ENCODE assay signal across 19 mouse cellular contexts in the genomic region with DNA sequence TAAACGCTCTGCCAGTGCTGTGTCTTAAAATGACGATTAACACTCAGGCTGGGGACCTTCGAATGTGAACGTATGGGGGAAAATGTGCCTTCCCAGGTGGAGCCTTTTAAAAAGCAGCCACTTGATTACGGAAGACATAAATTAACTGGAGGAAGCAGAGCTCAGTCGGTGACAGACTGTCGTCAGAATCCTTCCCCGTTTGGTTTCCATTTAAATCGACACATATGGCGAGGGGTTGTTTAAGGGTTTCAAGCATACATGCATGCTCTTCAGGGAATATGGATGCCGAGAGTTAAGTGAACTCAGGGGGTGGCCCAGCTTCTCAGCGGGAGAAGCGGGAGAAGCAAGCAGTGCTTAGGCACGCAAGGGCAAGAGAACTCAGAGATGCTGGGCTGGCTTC. TPM values are rescaled to one million over a fixed set of nuclear protein-coding genes. Genes with fewer than 3 reads are reported as not detected.
DNase-seq lines count a peak whose midpoint lies in the region; ATAC-seq lines count a peak whose summit lies in the region.
"Had no signal": no experiment of that assay in that cellular context is flagged by ENCODE, and none has a peak within 500 bp of the region (broad histone marks: within the 10 kb centered on the region; RNA-seq: fewer than 3 reads in every experiment).

No protein-coding gene starts in this region.

- H3K9me3 ChIP-seq in forebrain, embryonic 16.5 days (ENCODE audit: control insufficient read depth, low read length), result no peaks in the 10 kb centered on the region
- no peaks in the 10 kb centered on the region for H3K9me3 ChIP-seq in forebrain, embryonic 13.5 days (replicated peaks)
- H3K9me3 ChIP-seq in limb, embryonic 11.5 days (ENCODE audit: control insufficient read depth, low read length), result no peaks in the 10 kb centered on the region
- H3K9me3 ChIP-seq: heart, embryonic 10.5 days; midbrain, embryonic 15.5 days; stomach, embryonic 15.5 days had no signal

- WGBS in forebrain, embryonic 16.5 days, result 35% methylated on average over 14 of the region's 14 CpGs
- WGBS in forebrain, embryonic 13.5 days, result 48% methylated on average over 14 of the region's 14 CpGs
- WGBS in limb, embryonic 11.5 days, result 8% methylated on average over 14 of the region's 14 CpGs

- H3K9ac ChIP-seq in forebrain, embryonic 16.5 days (replicated peaks; ENCODE audit: low read depth, low read length), result no peak overlapping the region
- no peak overlapping the region for H3K9ac ChIP-seq in forebrain, embryonic 13.5 days
- H3K9ac ChIP-seq in limb, embryonic 11.5 days (ENCODE audit: low read length), result no peak overlapping the region
- H3K9ac ChIP-seq: midbrain, embryonic 15.5 days; stomach, embryonic 15.5 days had no signal

- no peak overlapping the region for H3K4me2 ChIP-seq in forebrain, embryonic 16.5 days (ENCODE audit: low read length)
- H3K4me2 ChIP-seq in forebrain, embryonic 13.5 days, result no peak overlapping the region
- H3K4me2 ChIP-seq in limb, embryonic 11.5 days (ENCODE audit: low read depth, severe bottlenecking), result peak overlapping the region; percentile 27
- H3K4me2 ChIP-seq: midbrain, embryonic 15.5 days; stomach, embryonic 15.5 days had no signal

- 0 out of 2 replicates have a peak, but pooled peaks have one; percentile 26 for ATAC-seq in forebrain, embryonic 16.5 days
- no peak for ATAC-seq in forebrain, embryonic 13.5 days
- no peak for ATAC-seq in limb, embryonic 11.5 days (ENCODE audit: insufficient number of reproducible peaks, low FRiP score, low TSS enrichment, low read depth)
- ATAC-seq: activated CD4-positive, CD25-positive, alpha-beta regulatory T cell, adult 4 months; midbrain, embryonic 15.5 days had no signal

- peak overlapping the region; percentile 17; the same call in 1 of the 2 replicates for H3K27ac ChIP-seq in forebrain, embryonic 16.5 days (ENCODE audit: low read length)
- no peak overlapping the region for H3K27ac ChIP-seq in forebrain, embryonic 13.5 days
- no peak overlapping the region for H3K27ac ChIP-seq in limb, embryonic 11.5 days (replicated peaks; ENCODE audit: low read depth, low read length)
- H3K27ac ChIP-seq: heart, embryonic 10.5 days; midbrain, embryonic 15.5 days; stomach, embryonic 15.5 days had no signal

- no peaks in the 10 kb centered on the region for H3K36me3 ChIP-seq in forebrain, embryonic 16.5 days (ENCODE audit: control insufficient read depth, insufficient read depth)
- H3K36me3 ChIP-seq in forebrain, embryonic 13.5 days (ENCODE audit: poor library complexity, severe bottlenecking), result no peaks in the 10 kb centered on the region
- no peaks in the 10 kb centered on the region for H3K36me3 ChIP-seq in limb, embryonic 11.5 days (ENCODE audit: control insufficient read depth, insufficient read depth, low read length)
- H3K36me3 ChIP-seq: heart, embryonic 10.5 days; midbrain, embryonic 15.5 days; stomach, embryonic 15.5 days had no signal

- DNase-seq in right cerebral cortex, postnatal 4 days, result peak; percentile 22
- no peak for DNase-seq in right cerebral cortex, postnatal 14 days
- peak; percentile 51 for DNase-seq in limb, embryonic 11.5 days (ENCODE audit: low spot score)
- no peak for DNase-seq in spleen, adult 18-20 months
- no peak for DNase-seq in urinary bladder, adult 18-20 months (ENCODE audit: low spot score in 2 of 2)
- DNase-seq: cerebellum, postnatal 36 days; gastrocnemius, postnatal 14 days; heart, postnatal 14 days; layer of hippocampus, postnatal 36 days; liver; lung, adult 18-20 months; lung, postnatal 4 days; thymus, postnatal 14 days had no signal

- peaks cover 8% of the 10 kb centered on the region; the same call in 1 of the 2 replicates for H3K4me1 ChIP-seq in forebrain, embryonic 16.5 days (replicated peaks; ENCODE audit: control insufficient read depth, insufficient read depth, low read length)
- H3K4me1 ChIP-seq in forebrain, embryonic 13.5 days, result no peaks in the 10 kb centered on the region
- H3K4me1 ChIP-seq in limb, embryonic 11.5 days (ENCODE audit: control insufficient read depth, insufficient read depth, low read length), result peaks cover 9% of the 10 kb centered on the region; the same call in 1 of the 2 replicates
- H3K4me1 ChIP-seq: heart, embryonic 10.5 days; midbrain, embryonic 15.5 days; stomach, embryonic 15.5 days had no signal

- H3K27me3 ChIP-seq in forebrain, embryonic 16.5 days (replicated peaks; ENCODE audit: control insufficient read depth, insufficient read depth, low read length), result no peaks in the 10 kb centered on the region
- H3K27me3 ChIP-seq in forebrain, embryonic 13.5 days, result no peaks in the 10 kb centered on the region
- no peaks in the 10 kb centered on the region for H3K27me3 ChIP-seq in limb, embryonic 11.5 days (ENCODE audit: control insufficient read depth, insufficient read depth, low read length)
- H3K27me3 ChIP-seq: midbrain, embryonic 15.5 days; stomach, embryonic 15.5 days had no signal

- no peak overlapping the region for H3K4me3 ChIP-seq in forebrain, embryonic 16.5 days (replicated peaks; ENCODE audit: low read length)
- H3K4me3 ChIP-seq in forebrain, embryonic 13.5 days, result no peak overlapping the region
- H3K4me3 ChIP-seq in limb, embryonic 11.5 days (ENCODE audit: low read depth, low read length), result no peak overlapping the region
- H3K4me3 ChIP-seq: heart, embryonic 10.5 days; midbrain, embryonic 15.5 days; stomach, embryonic 15.5 days had no signal

RNA-seq across cellular contexts. Expression of gene Zfp507, which starts 45.7 kb away (rescaled TPM):
- 18.5 and 18.8 TPM in 2 replicates for polyA plus RNA-seq in forebrain, embryonic 16.5 days (2015; fragmentation: Nextera tagmentation; extraction: Ambion mirVana)
- 16.9 and 18.2 TPM in 2 replicates for polyA plus RNA-seq in forebrain, embryonic 13.5 days (2015; fragmentation: Nextera tagmentation; extraction: Ambion mirVana)
- polyA plus RNA-seq in limb, embryonic 11.5 days (2014; fragmentation: Nextera tagmentation; extraction: Ambion mirVana), result 20.8 and 24.6 TPM in 2 replicates

Comparison
In these comparisons a context has a peak if more than half of its experiments do, and no peak if none do; other contexts are left out.
1. DNase-seq: peak in right cerebral cortex, postnatal 4 days (single experiment) and limb, embryonic 11.5 days (single experiment); none in right cerebral cortex, postnatal 14 days (single experiment), spleen, adult 18-20 months (0 of 2) and urinary bladder, adult 18-20 months (0 of 2).